Mouse (Mus musculus) liver, embryonic 13.5 days (tissue): ENCODE measurements around the gene Camta1. TPM values are rescaled to one million over a fixed set of nuclear protein-coding genes. Genes with fewer than 3 reads are reported as not detected.

Experiments
- ATAC-seq: fragments of 200-750 bp; cut with Nextera tagmentation; 2 replicates; pipeline ENCODE4 v1.8.0; 2017; ENCODE audit warnings: low read depth, mild to moderate bottlenecking, moderate number of reproducible peaks, moderate library complexity
- DNase-seq: peaks from one replicate; pipeline ENCODE4 v3.0.0; 2022
- H3K27ac ChIP-seq: fragments of 300-500 bp; sonication (generic); 2 replicates; pipeline ENCODE4 v1.5.1; 2015; ENCODE audit warnings: moderate library complexity, mild to moderate bottlenecking, inconsistent platforms
- H3K27me3 ChIP-seq: fragments of 300-500 bp; sonication (generic); 2 replicates; pipeline ENCODE4 v1.6.1; 2015; ENCODE audit warnings: mild to moderate bottlenecking, inconsistent platforms
- H3K36me3 ChIP-seq: fragments of 300-500 bp; sonication (generic); 2 replicates; pipeline ENCODE4 v1.6.1; 2015; ENCODE audit warnings: mild to moderate bottlenecking, inconsistent platforms
- H3K4me1 ChIP-seq: fragments of 300-500 bp; sonication (generic); replicated peaks from 2 replicates; pipeline ENCODE4 v1.6.1; 2015; ENCODE audit warnings: inconsistent platforms
- H3K4me2 ChIP-seq: fragments of 300-500 bp; sonication (generic); 2 replicates; pipeline ENCODE4 v1.6.1; 2015; ENCODE audit warnings: inconsistent platforms, mild to moderate bottlenecking, moderate library complexity
- H3K4me3 ChIP-seq: fragments of 300-500 bp; sonication (generic); replicated peaks from 2 replicates; pipeline ENCODE4 v1.5.1; 2015; ENCODE audit warnings: mild to moderate bottlenecking, inconsistent platforms
- H3K9ac ChIP-seq: fragments of 300-500 bp; sonication (generic); 2 replicates; pipeline ENCODE4 v1.6.1; 2015; ENCODE audit warnings: mild to moderate bottlenecking, inconsistent platforms
- H3K9me3 ChIP-seq: fragments of 300-500 bp; sonication (generic); replicated peaks from 2 replicates; pipeline ENCODE4 v1.6.1; 2016; ENCODE audit warnings: inconsistent platforms
- WGBS: fragments of 180-500 bp; shearing (Covaris S2); methylation state at CpG from one replicate; pipeline ENCODE4 v1.1.7; 2015; ENCODE audit not compliant: insufficient replicate concordance; 5-methylcytosine and 5-hydroxymethylcytosine counted together
- polyA plus RNA-seq: library from polyadenylated mRNA; unstranded; fragments of >200 nt; fragmentation: Nextera tagmentation; extraction: Ambion mirVana; gene quantifications from 2 replicates; pipeline ENCODE4 v1.2.1, GENCODE M21; 2015

Gene Camta1
- polyA plus RNA-seq, 1 experiment from 2014 or later: 43.6 TPM

GRCm38 (mm10) chr4:151682831-151683488, 178.7 kb downstream of the Camta1 start:
- H3K4me2 ChIP-seq: no peak overlapping the region
- no peaks in the 10 kb centered on the region for H3K36me3 ChIP-seq
- 68% methylated on average over 12 of the region's 12 CpGs for WGBS
- H3K4me1 ChIP-seq: no peaks in the 10 kb centered on the region
- H3K4me3 ChIP-seq: no peak overlapping the region
- H3K9me3 ChIP-seq: no peaks in the 10 kb centered on the region
- H3K27ac ChIP-seq: no peak overlapping the region
- H3K27me3 ChIP-seq: no peaks in the 10 kb centered on the region
- DNase-seq (no peak), ATAC-seq (no peak)
- H3K9ac ChIP-seq: no peak overlapping the region

- no peaks in the 10 kb centered on the region for H3K4me1 ChIP-seq
- 80% methylated on average over 13 of the region's 13 CpGs for WGBS
- H3K36me3 ChIP-seq: no peaks in the 10 kb centered on the region
- H3K27me3 ChIP-seq: no peaks in the 10 kb centered on the region
- no peak overlapping the region for H3K9ac ChIP-seq
- no peak overlapping the region for H3K27ac ChIP-seq
- H3K4me3 ChIP-seq: no peak overlapping the region
- ATAC-seq: no peak
- H3K9me3 ChIP-seq: no peaks in the 10 kb centered on the region
- H3K4me2 ChIP-seq: no peak overlapping the region
- no peak for DNase-seq
Measured at GRCm38 (mm10) chr4:151672452-151672851, 189.2 kb downstream of the Camta1 start.

GRCm38 (mm10) chr4:151666411-151666901, 195.2 kb downstream of the Camta1 start:
- WGBS: 77% methylated on average over 12 of the region's 12 CpGs

GRCm38 (mm10) chr4:151661486-151661885, 200.2 kb downstream of the Camta1 start:
- Histone ChIP-seq H3K27ac (no peak overlapping the region), H3K36me3 (no peaks in the 10 kb centered on the region), H3K4me2 (no peak overlapping the region), H3K27me3 (no peaks in the 10 kb centered on the region), H3K4me1 (no peaks in the 10 kb centered on the region), H3K4me3 (no peak overlapping the region), H3K9me3 (no peaks in the 10 kb centered on the region), H3K9ac (no peak overlapping the region)
- ATAC-seq (no peak), DNase-seq (no peak)
- WGBS: 68% methylated on average over 9 of the region's 9 CpGs

More at GRCm38 (mm10) chr4:151666411-151666901, 195.2 kb downstream of the Camta1 start:
- ATAC-seq: no peak
- Histone ChIP-seq H3K4me3 (no peak overlapping the region), H3K27me3 (no peaks in the 10 kb centered on the region), H3K27ac (no peak overlapping the region), H3K36me3 (no peaks in the 10 kb centered on the region), H3K9me3 (no peaks in the 10 kb centered on the region), H3K4me1 (no peaks in the 10 kb centered on the region), H3K4me2 (no peak overlapping the region), H3K9ac (no peak overlapping the region)
- no peak for DNase-seq

GRCm38 (mm10) chr4:151656427-151656826, 205.2 kb downstream of the Camta1 start:
- Histone ChIP-seq H3K36me3 (no peaks in the 10 kb centered on the region), H3K9ac (no peak overlapping the region), H3K27ac (no peak overlapping the region), H3K4me2 (no peak overlapping the region), H3K9me3 (no peaks in the 10 kb centered on the region), H3K4me3 (no peak overlapping the region), H3K4me1 (no peaks in the 10 kb centered on the region), H3K27me3 (no peaks in the 10 kb centered on the region)
- ATAC-seq (no peak), DNase-seq (no peak)
- WGBS: 76% methylated on average over 10 of the region's 10 CpGs

- WGBS: 59% methylated on average over 16 of the region's 16 CpGs
- no peak overlapping the region for H3K9ac ChIP-seq
Measured at GRCm38 (mm10) chr4:151655637-151656385, 205.9 kb downstream of the Camta1 start.

GRCm38 (mm10) chr4:151655227-151655626, 206.4 kb downstream of the Camta1 start:
- DNase-seq: no peak
- no peaks in the 10 kb centered on the region for H3K9me3 ChIP-seq
- H3K9ac ChIP-seq: no peak overlapping the region
- no peak overlapping the region for H3K27ac ChIP-seq
- no peaks in the 10 kb centered on the region for H3K36me3 ChIP-seq
- H3K27me3 ChIP-seq: no peaks in the 10 kb centered on the region
- no peak for ATAC-seq
- H3K4me3 ChIP-seq: no peak overlapping the region
- no peaks in the 10 kb centered on the region for H3K4me1 ChIP-seq
- WGBS: 51% methylated on average over 4 of the region's 4 CpGs
- H3K4me2 ChIP-seq: no peak overlapping the region

More at GRCm38 (mm10) chr4:151655637-151656385, 205.9 kb downstream of the Camta1 start:
- DNase-seq (no peak), ATAC-seq (no peak)
- Histone ChIP-seq H3K27ac (no peak overlapping the region), H3K9me3 (no peaks in the 10 kb centered on the region), H3K36me3 (no peaks in the 10 kb centered on the region), H3K4me2 (no peak overlapping the region), H3K4me1 (no peaks in the 10 kb centered on the region), H3K27me3 (no peaks in the 10 kb centered on the region), H3K4me3 (no peak overlapping the region)

- no peaks in the 10 kb centered on the region for H3K36me3 ChIP-seq
Measured at GRCm38 (mm10) chr4:151642418-151642817, 219.3 kb downstream of the Camta1 start.

GRCm38 (mm10) chr4:151640971-151641370, 220.7 kb downstream of the Camta1 start:
- Histone ChIP-seq H3K27ac (no peak overlapping the region), H3K4me1 (no peaks in the 10 kb centered on the region), H3K27me3 (no peaks in the 10 kb centered on the region), H3K4me2 (no peak overlapping the region), H3K4me3 (no peak overlapping the region), H3K9ac (no peak overlapping the region), H3K9me3 (no peaks in the 10 kb centered on the region), H3K36me3 (no peaks in the 10 kb centered on the region)
- 60% methylated on average over 8 of the region's 8 CpGs for WGBS
- ATAC-seq (no peak), DNase-seq (no peak)

More at GRCm38 (mm10) chr4:151642418-151642817, 219.3 kb downstream of the Camta1 start:
- H3K9me3 ChIP-seq: no peaks in the 10 kb centered on the region
- no peaks in the 10 kb centered on the region for H3K27me3 ChIP-seq
- H3K9ac ChIP-seq: no peak overlapping the region
- H3K4me2 ChIP-seq: no peak overlapping the region
- no peaks in the 10 kb centered on the region for H3K4me1 ChIP-seq
- WGBS: 76% methylated on average over 2 of the region's 2 CpGs
- H3K4me3 ChIP-seq: no peak overlapping the region
- no peak overlapping the region for H3K27ac ChIP-seq
- ATAC-seq (no peak), DNase-seq (no peak)

- Histone ChIP-seq H3K27ac (no peak overlapping the region), H3K4me2 (no peak overlapping the region), H3K9ac (no peak overlapping the region), H3K27me3 (no peaks in the 10 kb centered on the region), H3K4me1 (no peaks in the 10 kb centered on the region), H3K4me3 (no peak overlapping the region), H3K36me3 (no peaks in the 10 kb centered on the region), H3K9me3 (no peaks in the 10 kb centered on the region)
- no peak for ATAC-seq
- no peak for DNase-seq
- WGBS: 26% methylated on average over 9 of the region's 9 CpGs
Measured at GRCm38 (mm10) chr4:151638941-151639340, 222.7 kb downstream of the Camta1 start.

- Histone ChIP-seq H3K9me3 (no peaks in the 10 kb centered on the region), H3K4me2 (no peak overlapping the region), H3K4me1 (no peaks in the 10 kb centered on the region), H3K36me3 (no peaks in the 10 kb centered on the region), H3K4me3 (no peak overlapping the region), H3K27ac (no peak overlapping the region), H3K27me3 (no peaks in the 10 kb centered on the region), H3K9ac (no peak overlapping the region)
- DNase-seq (no peak), ATAC-seq (no peak)
- WGBS: 50% methylated on average over 9 of the region's 9 CpGs
Measured at GRCm38 (mm10) chr4:151637348-151637747, 224.3 kb downstream of the Camta1 start.
